Mouse (Mus musculus) heart, embryonic 13.5 days (tissue): ENCODE results near the gene Gp1ba. TPM values are rescaled to one million over a fixed set of nuclear protein-coding genes. Genes with fewer than 3 reads are reported as not detected.

Source experiments
- ATAC-seq: fragments of 200-750 bp; cut with Nextera tagmentation; 2 replicates; pipeline ENCODE4 v1.8.0; 2017; ENCODE audit warnings: moderate TSS enrichment; ENCODE audit not compliant: insufficient number of reproducible peaks, low FRiP score, low TSS enrichment; ENCODE audit errors: extremely low read depth
- H3K27ac ChIP-seq: fragments of 300-500 bp; sonication (generic); replicated peaks from 2 replicates; pipeline ENCODE4 v1.5.1; 2015; ENCODE audit warnings: moderate library complexity, mild to moderate bottlenecking, inconsistent platforms
- H3K27me3 ChIP-seq: fragments of 300-500 bp; sonication (generic); replicated peaks from 2 replicates; pipeline ENCODE4 v1.6.1; 2015; ENCODE audit warnings: mild to moderate bottlenecking, inconsistent platforms
- H3K36me3 ChIP-seq: fragments of 300-500 bp; sonication (generic); 2 replicates; pipeline ENCODE4 v1.6.1; 2015; ENCODE audit warnings: mild to moderate bottlenecking, inconsistent platforms
- H3K4me1 ChIP-seq: fragments of 300-500 bp; sonication (generic); 2 replicates; pipeline ENCODE4 v1.6.1; 2015; ENCODE audit warnings: inconsistent platforms
- H3K4me2 ChIP-seq: fragments of 300-500 bp; sonication (generic); 2 replicates; pipeline ENCODE4 v1.6.1; 2015; ENCODE audit warnings: inconsistent platforms, mild to moderate bottlenecking, moderate library complexity
- H3K4me3 ChIP-seq: fragments of 300-500 bp; sonication (generic); 2 replicates; pipeline ENCODE4 v1.5.1; 2015; ENCODE audit warnings: moderate library complexity, mild to moderate bottlenecking, inconsistent platforms
- H3K9ac ChIP-seq: fragments of 300-500 bp; sonication (generic); 2 replicates; pipeline ENCODE4 v1.6.1; 2015; ENCODE audit warnings: inconsistent platforms, mild to moderate bottlenecking, moderate library complexity
- H3K9me3 ChIP-seq: fragments of 300-500 bp; sonication (generic); 2 replicates; pipeline ENCODE4 v1.6.1; 2016; ENCODE audit warnings: inconsistent platforms
- WGBS: fragments of 180-500 bp; shearing (Covaris S2); methylation state at CpG from one replicate; pipeline ENCODE4 v1.1.7; 2015; ENCODE audit warnings: mixed read lengths; 5-methylcytosine and 5-hydroxymethylcytosine counted together
- polyA plus RNA-seq: library from polyadenylated mRNA; unstranded; fragments of >200 nt; fragmentation: Nextera tagmentation; extraction: Ambion mirVana; gene quantifications from 2 replicates; pipeline ENCODE4 v1.2.1, GENCODE M21; 2015

The Gp1ba gene
- polyA plus RNA-seq = 0.86 and 1.0 TPM in 2 replicates

DNA sequence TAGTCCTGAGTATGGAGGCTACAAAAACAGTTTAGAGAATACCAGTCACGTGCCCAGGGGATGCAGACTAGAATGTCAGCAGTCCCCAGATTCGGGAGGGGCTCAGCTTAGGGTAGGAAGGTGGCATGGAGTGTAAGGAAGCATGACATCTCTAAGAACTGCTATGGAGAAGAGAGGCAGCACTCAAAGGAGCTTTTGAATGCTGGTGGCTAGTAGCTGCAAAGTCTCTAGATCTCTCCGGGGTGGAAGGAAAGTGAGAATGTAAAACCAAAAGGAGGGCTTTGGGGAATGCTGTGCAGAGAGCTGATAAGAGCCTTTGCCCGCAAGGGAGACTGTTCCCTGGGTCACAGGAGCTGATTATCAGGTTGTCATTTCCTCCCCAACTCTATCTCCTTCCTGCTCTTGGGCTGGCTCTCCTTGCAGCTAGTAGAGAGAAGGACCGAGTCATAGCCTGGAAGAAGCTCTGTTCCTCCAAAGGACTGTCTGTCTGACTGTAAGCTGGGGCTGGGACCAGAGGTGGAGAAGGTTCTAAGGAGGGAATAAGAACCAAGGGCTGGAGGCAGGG lies at the start of gene Gp1ba:
TSS of gene Gp1ba (plus strand) at position 409 of the 565 bp plus-strand sequence.
- H3K4me2 ChIP-seq = peak within 1 kb of the TSS; percentile 43; the same call in 1 of the 2 replicates
- H3K9me3 ChIP-seq = no peaks in the 10 kb centered on the region
- peak within 1 kb of the TSS; percentile 2 for H3K9ac ChIP-seq
- H3K4me1 ChIP-seq = peaks cover 19% of the 10 kb centered on the region
- WGBS = 6% methylated on average over 5 of the region's 5 CpGs
- H3K27ac ChIP-seq = peak within 1 kb of the TSS; percentile 77
- peaks cover 12% of the 10 kb centered on the region for H3K36me3 ChIP-seq
- H3K27me3 ChIP-seq = no peaks in the 10 kb centered on the region
- H3K4me3 ChIP-seq = 0 out of 2 replicates have a peak within 1 kb of the TSS, but pooled peaks have one; percentile 7
- ATAC-seq = no peak

DNA sequence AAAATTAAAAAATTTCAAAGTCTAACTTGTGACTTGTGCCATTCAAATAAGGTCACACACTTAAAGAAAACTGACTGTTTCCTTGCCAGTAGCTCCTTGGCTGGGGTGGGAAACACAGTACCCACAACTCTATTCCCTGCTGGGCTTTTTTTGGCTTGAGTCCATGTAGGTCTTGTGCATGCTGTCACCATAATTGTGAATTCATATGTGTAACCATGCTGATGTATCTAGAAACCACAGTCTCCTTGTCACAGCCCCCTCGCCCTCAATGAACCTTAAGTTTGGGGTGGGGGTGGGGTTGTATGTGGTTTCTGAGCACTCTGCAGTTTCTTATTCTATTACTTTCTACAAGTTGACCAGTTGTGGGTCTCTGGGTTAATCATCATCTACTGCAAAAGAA lies 47.2 kb upstream of the Gp1ba start:
- H3K36me3 ChIP-seq = no peaks in the 10 kb centered on the region
- H3K4me2 ChIP-seq = no peak overlapping the region
- WGBS = 76% methylated on average over 1 of the region's 1 CpGs
- no peak overlapping the region for H3K4me3 ChIP-seq
- H3K4me1 ChIP-seq = peaks cover 21% of the 10 kb centered on the region
- H3K27ac ChIP-seq = no peak overlapping the region
- no peaks in the 10 kb centered on the region for H3K9me3 ChIP-seq
- H3K27me3 ChIP-seq = no peaks in the 10 kb centered on the region
- H3K9ac ChIP-seq = no peak overlapping the region
- no peak for ATAC-seq

DNA sequence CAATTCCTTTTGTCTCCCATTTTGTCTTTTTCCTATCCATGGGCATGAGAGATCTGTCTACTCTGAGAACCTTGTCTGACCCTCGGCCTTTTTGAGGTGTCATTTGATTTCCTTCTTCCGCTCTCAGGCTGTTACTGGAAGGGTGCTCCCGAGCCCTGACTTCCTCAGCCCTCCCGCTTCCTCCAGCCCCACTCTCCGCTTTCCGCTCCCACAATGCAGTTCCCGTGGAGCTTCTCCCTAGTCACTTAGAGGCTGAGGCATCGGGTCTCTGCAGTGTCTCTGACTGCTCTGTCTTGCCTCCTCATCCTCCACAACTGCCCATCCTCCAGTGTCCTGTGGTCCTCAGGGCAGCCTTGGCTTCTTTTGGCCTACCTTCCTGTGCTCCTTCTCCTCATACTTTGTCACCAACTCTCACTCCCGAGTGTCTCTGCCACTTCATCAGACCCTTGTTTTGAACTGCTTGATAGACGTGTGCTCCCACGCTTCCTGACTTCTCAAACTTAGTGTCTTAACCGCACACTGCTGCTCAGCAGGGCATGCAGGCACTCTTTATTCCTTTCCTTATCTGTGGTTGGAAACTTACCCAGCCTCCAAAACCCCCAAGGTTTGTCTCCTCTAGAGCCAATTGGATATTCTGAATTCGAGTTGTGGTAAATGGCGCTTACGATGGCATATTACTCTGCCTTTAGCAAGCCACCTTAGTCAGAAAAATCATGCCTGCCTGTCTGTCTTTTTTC lies 44.5 kb upstream of the Gp1ba start:
- Histone ChIP-seq H3K4me1 (peaks cover 26% of the 10 kb centered on the region), H3K9ac (no peak overlapping the region), H3K36me3 (peaks cover 25% of the 10 kb centered on the region), H3K27ac (no peak overlapping the region), H3K4me3 (no peak overlapping the region), H3K9me3 (no peaks in the 10 kb centered on the region), H3K4me2 (no peak overlapping the region), H3K27me3 (no peaks in the 10 kb centered on the region)
- ATAC-seq = no peak
- 63% methylated on average over 15 of the region's 15 CpGs for WGBS

DNA sequence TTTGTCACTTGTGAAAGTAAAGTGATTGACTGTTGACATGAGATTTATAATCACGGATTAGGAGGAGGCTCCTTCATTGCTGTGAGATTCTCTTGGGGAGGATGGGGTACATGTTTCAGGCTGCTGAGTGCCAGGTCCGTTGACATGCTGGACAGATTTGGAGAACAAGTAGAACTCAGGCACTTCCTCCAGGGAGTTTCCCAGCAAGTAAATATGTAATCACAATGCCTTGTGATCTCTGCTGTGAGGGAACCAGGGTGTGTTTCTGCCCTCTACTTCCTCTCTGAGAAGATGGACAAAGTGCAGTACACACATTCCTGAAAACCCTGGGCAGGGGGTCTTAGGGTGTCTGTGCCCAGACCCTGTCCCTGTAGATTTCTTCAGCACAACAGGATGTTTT lies 43.3 kb upstream of the Gp1ba start:
- H3K27ac ChIP-seq = no peak overlapping the region
- ATAC-seq = no peak
- WGBS = 51% methylated on average over 2 of the region's 2 CpGs

DNA sequence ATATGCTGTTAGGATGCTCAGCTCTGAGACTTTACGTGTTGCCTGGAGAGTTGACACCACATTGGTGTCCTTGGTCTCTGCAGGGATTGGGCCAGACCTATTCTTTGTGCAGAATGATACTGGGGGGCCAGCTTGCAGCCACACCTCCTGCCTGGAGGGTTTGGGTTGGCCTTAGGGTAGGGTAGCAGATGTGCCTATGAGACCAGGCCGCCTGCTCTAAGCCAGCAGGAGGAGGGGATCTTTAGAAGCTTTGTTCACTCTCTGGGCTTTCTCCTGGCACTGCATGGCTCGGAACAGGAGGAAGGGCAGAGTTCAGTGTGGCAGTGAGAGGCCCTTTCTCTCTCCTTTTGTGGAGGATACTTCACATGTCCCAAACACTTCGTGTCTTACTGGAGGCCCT lies 42.8 kb upstream of the Gp1ba start:
- Histone ChIP-seq H3K9ac (no peak overlapping the region), H3K9me3 (no peaks in the 10 kb centered on the region), H3K27me3 (no peaks in the 10 kb centered on the region), H3K4me1 (peaks cover 26% of the 10 kb centered on the region), H3K27ac (no peak overlapping the region; the same call in 1 of the 2 replicates), H3K4me2 (no peak overlapping the region), H3K4me3 (no peak overlapping the region), H3K36me3 (peaks cover 32% of the 10 kb centered on the region)
- no peak for ATAC-seq
- WGBS = 72% methylated on average over 4 of the region's 4 CpGs

More for the DNA sequence above, 43.3 kb upstream of the Gp1ba start:
- no peaks in the 10 kb centered on the region for H3K27me3 ChIP-seq
- H3K9ac ChIP-seq = no peak overlapping the region
- H3K4me3 ChIP-seq = no peak overlapping the region
- peaks cover 32% of the 10 kb centered on the region for H3K36me3 ChIP-seq
- peaks cover 26% of the 10 kb centered on the region for H3K4me1 ChIP-seq
- no peak overlapping the region for H3K4me2 ChIP-seq
- no peaks in the 10 kb centered on the region for H3K9me3 ChIP-seq

DNA sequence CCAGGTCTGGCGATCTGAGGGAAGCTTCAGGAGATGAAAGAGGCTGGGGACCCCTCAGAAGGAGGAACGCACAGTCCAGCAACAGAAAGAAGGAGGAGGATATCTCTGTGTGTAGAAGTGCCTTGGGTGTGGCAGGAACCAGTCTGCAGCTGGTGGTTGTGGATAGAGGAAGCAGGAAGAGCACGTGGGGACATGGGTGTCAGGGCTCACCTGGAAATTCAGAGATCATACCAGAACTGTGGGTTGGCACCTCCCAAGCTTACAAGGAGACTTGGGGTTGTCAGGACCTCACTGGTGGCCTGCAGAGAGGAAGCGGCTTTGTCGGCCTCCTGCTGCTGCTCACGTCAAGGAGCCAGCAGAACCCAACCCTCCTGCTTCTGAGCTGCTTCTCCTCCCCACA lies 41.6 kb upstream of the Gp1ba start:
- Histone ChIP-seq H3K9me3 (no peaks in the 10 kb centered on the region), H3K9ac (no peak overlapping the region), H3K4me3 (no peak overlapping the region), H3K27ac (no peak overlapping the region), H3K36me3 (peaks cover 43% of the 10 kb centered on the region), H3K27me3 (no peaks in the 10 kb centered on the region), H3K4me2 (no peak overlapping the region), H3K4me1 (peaks cover 26% of the 10 kb centered on the region)
- 74% methylated on average over 6 of the region's 6 CpGs for WGBS
- no peak for ATAC-seq

DNA sequence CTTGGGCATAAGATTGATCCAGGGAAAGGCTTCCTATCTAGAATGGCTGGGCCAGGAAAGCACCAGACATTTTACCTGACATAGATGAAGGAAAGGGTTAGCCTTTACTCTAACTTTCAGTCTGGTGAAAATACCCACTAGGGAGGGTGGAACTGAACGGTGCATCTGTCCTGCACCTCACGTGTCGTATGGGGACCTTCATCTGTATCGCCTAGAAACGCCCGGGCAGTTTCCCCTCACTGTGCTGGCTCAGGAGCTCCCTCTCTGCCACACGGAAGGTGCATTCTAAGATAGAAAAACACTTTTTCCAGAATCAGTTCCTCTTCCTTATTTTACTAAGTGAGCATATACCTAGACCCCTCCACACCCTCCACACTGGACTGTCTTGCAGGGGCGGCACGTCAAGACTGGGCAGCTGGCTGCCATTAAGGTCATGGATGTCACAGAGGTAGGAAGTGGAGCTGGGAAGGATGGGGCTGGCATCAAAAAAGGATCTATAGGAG lies 40.4 kb upstream of the Gp1ba start:
- H3K27ac ChIP-seq = no peak overlapping the region
- ATAC-seq = no peak
- 89% methylated on average over 9 of the region's 9 CpGs for WGBS
- H3K4me2 ChIP-seq = no peak overlapping the region
- H3K4me1 ChIP-seq = peaks cover 25% of the 10 kb centered on the region
- H3K9me3 ChIP-seq = no peaks in the 10 kb centered on the region
- peaks cover 53% of the 10 kb centered on the region for H3K36me3 ChIP-seq
- no peak overlapping the region for H3K9ac ChIP-seq
- no peaks in the 10 kb centered on the region for H3K27me3 ChIP-seq
- H3K4me3 ChIP-seq = no peak overlapping the region

DNA sequence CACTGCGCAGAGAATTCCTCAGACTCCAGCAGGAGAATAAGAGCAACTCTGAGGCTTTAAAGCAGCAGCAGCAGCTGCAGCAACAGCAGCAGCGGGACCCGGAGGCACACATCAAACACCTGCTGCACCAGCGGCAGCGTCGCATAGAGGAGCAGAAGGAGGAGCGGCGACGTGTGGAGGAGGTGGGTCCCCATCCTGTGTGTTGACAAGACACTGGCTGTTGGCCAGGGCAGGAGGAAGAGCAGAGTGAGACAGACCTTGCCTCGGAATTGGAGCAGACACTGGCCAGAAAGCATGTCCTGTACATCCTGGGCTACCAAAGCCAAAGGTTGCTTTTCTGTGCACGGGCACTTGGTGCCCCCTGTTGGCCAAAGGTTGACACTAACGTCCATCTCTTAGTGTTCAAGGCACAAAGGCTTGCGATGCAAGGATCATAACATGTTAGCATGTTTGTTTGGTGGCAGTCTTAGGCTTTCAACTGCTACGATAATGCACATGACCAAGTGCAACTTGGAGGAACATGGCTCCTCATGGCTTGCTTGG lies 33.8 kb upstream of the Gp1ba start:
- 49% methylated on average over 14 of the region's 14 CpGs for WGBS
- Histone ChIP-seq H3K36me3 (peaks cover 87% of the 10 kb centered on the region), H3K4me3 (no peak overlapping the region), H3K27ac (no peak overlapping the region), H3K4me1 (no peaks in the 10 kb centered on the region), H3K4me2 (no peak overlapping the region), H3K9ac (no peak overlapping the region), H3K27me3 (no peaks in the 10 kb centered on the region), H3K9me3 (no peaks in the 10 kb centered on the region)
- ATAC-seq = no peak

DNA sequence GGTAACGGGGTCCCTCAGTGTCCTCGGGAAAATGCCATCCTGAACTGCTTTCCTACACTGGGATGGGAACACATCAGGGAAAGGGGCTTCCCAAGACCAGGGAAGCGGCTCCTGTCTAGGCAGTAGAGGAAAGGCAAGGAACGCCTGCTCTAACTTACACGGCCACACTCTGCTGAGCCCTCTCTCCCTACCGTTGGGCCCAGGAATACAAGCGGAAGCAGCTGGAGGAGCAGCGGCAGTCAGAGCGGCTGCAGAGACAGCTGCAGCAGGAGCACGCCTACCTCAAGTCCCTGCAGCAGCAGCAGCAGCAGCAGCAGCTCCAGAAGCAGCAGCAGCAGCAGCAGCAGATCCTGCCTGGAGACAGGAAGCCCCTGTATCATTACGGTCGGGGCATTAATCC lies 32.2 kb upstream of the Gp1ba start:
- WGBS = 67% methylated on average over 12 of the region's 12 CpGs
- Histone ChIP-seq H3K4me2 (no peak overlapping the region), H3K9me3 (no peaks in the 10 kb centered on the region), H3K27me3 (no peaks in the 10 kb centered on the region), H3K9ac (no peak overlapping the region), H3K36me3 (peaks cover 98% of the 10 kb centered on the region), H3K4me1 (no peaks in the 10 kb centered on the region), H3K4me3 (no peak overlapping the region), H3K27ac (no peak overlapping the region)
- no peak for ATAC-seq

DNA sequence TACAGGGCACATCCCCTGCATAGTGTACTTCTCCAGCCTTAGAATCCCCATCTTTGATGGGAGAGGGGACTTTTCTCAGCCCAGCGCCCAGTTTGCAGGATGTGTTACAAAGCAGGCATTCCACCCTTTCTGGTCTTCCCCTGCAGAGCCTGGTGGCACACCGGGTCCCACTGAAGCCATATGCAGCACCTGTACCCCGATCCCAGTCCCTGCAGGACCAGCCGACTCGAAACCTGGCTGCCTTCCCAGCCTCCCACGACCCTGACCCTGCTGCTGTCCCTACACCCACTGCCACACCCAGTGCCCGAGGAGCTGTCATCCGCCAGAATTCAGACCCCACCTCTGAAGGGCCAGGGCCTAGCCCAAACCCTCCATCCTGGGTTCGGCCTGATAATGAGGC lies 31.3 kb upstream of the Gp1ba start:
- no peaks in the 10 kb centered on the region for H3K27me3 ChIP-seq
- H3K4me2 ChIP-seq = no peak overlapping the region
- H3K9me3 ChIP-seq = no peaks in the 10 kb centered on the region
- 87% methylated on average over 9 of the region's 9 CpGs for WGBS
- peaks cover 99% of the 10 kb centered on the region for H3K36me3 ChIP-seq
- ATAC-seq = no peak
- no peak overlapping the region for H3K4me3 ChIP-seq
- no peaks in the 10 kb centered on the region for H3K4me1 ChIP-seq
- H3K9ac ChIP-seq = no peak overlapping the region
- H3K27ac ChIP-seq = no peak overlapping the region

DNA sequence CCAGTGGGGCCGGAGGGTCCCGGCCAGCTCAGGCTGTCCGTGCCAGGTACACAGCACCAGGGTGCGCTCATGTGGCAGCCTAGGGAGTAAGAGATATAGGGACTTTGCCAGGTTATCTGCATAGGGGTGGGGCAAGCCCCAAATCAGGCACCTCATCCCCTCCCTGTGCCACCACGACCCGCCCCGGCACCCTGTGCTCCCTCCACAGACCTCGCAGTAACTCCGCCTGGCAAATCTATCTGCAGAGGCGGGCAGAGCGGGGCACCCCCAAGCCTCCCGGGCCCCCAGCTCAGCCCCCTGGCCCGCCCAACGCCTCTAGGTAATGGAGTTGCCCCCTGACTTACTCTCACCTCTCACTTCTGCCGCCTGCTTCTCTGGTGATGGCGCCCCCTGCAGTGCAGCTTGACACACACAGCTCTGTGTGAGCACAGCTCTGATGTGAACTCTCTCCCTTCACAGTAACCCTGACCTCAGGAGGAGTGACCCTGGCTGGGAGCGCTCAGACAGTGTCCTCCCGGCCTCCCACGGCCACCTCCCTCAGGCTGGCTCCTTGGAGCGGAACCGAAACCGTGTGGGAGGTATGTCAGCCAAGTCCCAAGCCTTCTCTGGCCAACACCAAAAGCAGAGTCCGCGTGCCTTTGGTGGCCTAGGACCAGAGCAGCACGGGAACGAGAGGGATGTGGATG lies 30.4 kb upstream of the Gp1ba start:
- H3K4me1 ChIP-seq = no peaks in the 10 kb centered on the region
- ATAC-seq = no peak
- H3K4me3 ChIP-seq = no peak overlapping the region
- no peak overlapping the region for H3K27ac ChIP-seq
- H3K9me3 ChIP-seq = no peaks in the 10 kb centered on the region
- H3K4me2 ChIP-seq = no peak overlapping the region
- H3K27me3 ChIP-seq = no peaks in the 10 kb centered on the region
- H3K9ac ChIP-seq = no peak overlapping the region
- WGBS = 85% methylated on average over 26 of the region's 26 CpGs
- H3K36me3 ChIP-seq = peaks cover 99% of the 10 kb centered on the region
